ENCODE assay signal across 7 mouse cellular contexts in the genomic region with DNA sequence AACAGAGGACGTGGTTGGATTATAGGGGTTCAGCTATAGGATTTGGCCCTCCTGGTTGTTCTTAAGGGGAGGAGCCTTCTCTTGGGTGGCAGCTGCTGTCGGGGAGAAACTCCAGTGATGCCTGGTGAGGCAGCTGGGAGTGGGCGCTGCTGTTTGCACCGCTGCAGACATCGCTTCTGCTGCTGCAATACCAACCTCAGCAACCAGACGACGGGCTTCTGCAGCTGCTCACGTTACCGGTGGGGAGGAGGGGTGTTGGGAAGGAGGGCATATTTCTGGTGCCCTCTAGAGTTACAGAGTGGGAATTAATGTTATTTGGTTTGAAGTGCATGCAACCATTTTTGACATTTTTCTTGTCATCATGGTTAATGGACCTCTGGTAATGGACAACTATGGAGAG. TPM values are rescaled to one million over a fixed set of nuclear protein-coding genes. Genes with fewer than 3 reads are reported as not detected.
DNase-seq lines count a peak whose midpoint lies in the region; ATAC-seq lines count a peak whose summit lies in the region.

No protein-coding gene starts in this region.

- peak; percentile 67 for DNase-seq in adrenal gland, adult 8-10 months
- DNase-seq in embryo, embryonic 9.5 days (ENCODE audit: extremely low spot score): peak; percentile 77
- peak; percentile 72 for DNase-seq in kidney, adult 11 months
- peak; percentile 77 for DNase-seq in limb, embryonic 10.5 days (ENCODE audit: low spot score)
- DNase-seq in skeletal muscle tissue, adult 2 months (ENCODE audit: low read depth, low spot score): peak; percentile 65

- H3K4me1 ChIP-seq in limb, embryonic 10.5 days: peaks cover 16% of the 10 kb centered on the region
- H3K4me1 ChIP-seq in midbrain, embryonic 12.5 days: peaks cover 21% of the 10 kb centered on the region

- no peaks in the 10 kb centered on the region for H3K9me3 ChIP-seq in limb, embryonic 10.5 days (replicated peaks)
- H3K9me3 ChIP-seq in midbrain, embryonic 12.5 days: no peaks in the 10 kb centered on the region

- peak overlapping the region; percentile 96 for H3K9ac ChIP-seq in midbrain, embryonic 12.5 days (replicated peaks)

- peak overlapping the region; percentile 91 for H3K4me3 ChIP-seq in limb, embryonic 10.5 days
- H3K4me3 ChIP-seq in midbrain, embryonic 12.5 days: peak overlapping the region; percentile 92

- H3K27me3 ChIP-seq in limb, embryonic 10.5 days (ENCODE audit: low read depth, poor library complexity, severe bottlenecking): no peaks in the 10 kb centered on the region
- H3K27me3 ChIP-seq in midbrain, embryonic 12.5 days: no peaks in the 10 kb centered on the region

- H3K36me3 ChIP-seq in limb, embryonic 10.5 days: peaks cover 47% of the 10 kb centered on the region
- H3K36me3 ChIP-seq in midbrain, embryonic 12.5 days: peaks cover 22% of the 10 kb centered on the region

- peak overlapping the region; percentile 98 for H3K27ac ChIP-seq in limb, embryonic 10.5 days
- peak overlapping the region; percentile 98 for H3K27ac ChIP-seq in midbrain, embryonic 12.5 days (replicated peaks)

- ATAC-seq in granulocyte monocyte progenitor cell, adult 5-6 weeks (replicated peaks; ENCODE audit: poor library complexity, severe bottlenecking): peak; percentile 65
- ATAC-seq in midbrain, embryonic 12.5 days (ENCODE audit: low FRiP score, low read depth): no peak

- under 1% methylated on average over 9 of the region's 9 CpGs for WGBS in limb, embryonic 10.5 days
- 0% methylated on average over 9 of the region's 9 CpGs for WGBS in midbrain, embryonic 12.5 days

- peak overlapping the region; percentile 56 for H3K4me2 ChIP-seq in midbrain, embryonic 12.5 days (replicated peaks)

RNA-seq across cellular contexts. Expression of a gene that starts 1.4 kb away (rescaled TPM):
- 10 to 100 TPM; 50.4 to 84.7 (median 63.2) TPM for total RNA-seq in adrenal gland, adult 8-10 months (2022)
- total RNA-seq in granulocyte monocyte progenitor cell, adult 5-6 weeks (2014; fragmentation: Nextera tagmentation): 58.6 and 64.5 TPM in 2 replicates
- total RNA-seq in granulocyte monocyte progenitor cell, adult 5-6 weeks (2017): 31.7 and 33.8 TPM in 2 replicates
- polyA plus RNA-seq in limb, embryonic 10.5 days (2016; fragmentation: Nextera tagmentation; extraction: Ambion mirVana): 49.9 and 66.7 TPM in 2 replicates
- polyA plus RNA-seq in midbrain, embryonic 12.5 days (2016; fragmentation: Nextera tagmentation; extraction: Ambion mirVana): 84.0 and 94.9 TPM in 2 replicates
